ENCODE assay signal across 8 mouse cellular contexts in genomic region chr6:133104609-133104921, GRCm38 (mm10). TPM values are rescaled to one million over a fixed set of nuclear protein-coding genes. Genes with fewer than 3 reads are reported as not detected.
DNase-seq lines count a peak whose midpoint lies in the region; ATAC-seq and TF ChIP-seq lines count a peak whose summit lies in the region.

Gene Smim10l1 (plus strand): TSS chr6:133104909.

- peak within 1 kb of the TSS; percentile 98 for H3K4me3 ChIP-seq in gastrocnemius, adult 2 months
- peak within 1 kb of the TSS; percentile 67 for H3K4me3 ChIP-seq in hindbrain, postnatal 0 days (ENCODE audit: low read length)

- H3K4me2 ChIP-seq in hindbrain, postnatal 0 days (ENCODE audit: low read depth, low read length) = peak within 1 kb of the TSS; percentile 68

- peak within 1 kb of the TSS; percentile 93 for H3K9ac ChIP-seq in hindbrain, postnatal 0 days (replicated peaks; ENCODE audit: low read length)

- no peaks in the 10 kb centered on the region for H3K4me1 ChIP-seq in hindbrain, postnatal 0 days (ENCODE audit: insufficient read depth, low read length)

- peak within 1 kb of the TSS; percentile 94 for H3K27ac ChIP-seq in gastrocnemius, adult 2 months
- H3K27ac ChIP-seq in hindbrain, postnatal 0 days = peak within 1 kb of the TSS; percentile 99

- ATAC-seq in hindbrain, postnatal 0 days = no peak
- ATAC-seq in megakaryocyte, adult 5-6 weeks (ENCODE audit: poor library complexity, severe bottlenecking) = no peak
- ATAC-seq in frontal cortex, adult (ENCODE audit: low TSS enrichment) = no peak

- TF ChIP-seq CTCF in gastrocnemius, adult 2 months (IDR thresholded peaks at IDR 0.05) = no peak
- no peak for TF ChIP-seq CTCF in hindbrain, postnatal 0 days (IDR thresholded peaks at IDR 0.05; ENCODE audit: low read depth)

- no peak for DNase-seq in heart, adult 18-20 months
- no peak for DNase-seq in heart, adult 11 months
- no peak for DNase-seq in adrenal gland, adult 2 months
- no peak for DNase-seq in gastrocnemius, adult 2 months
- no peak for DNase-seq in hindbrain, postnatal 0 days (ENCODE audit: low spot score)
- DNase-seq in right cerebral cortex, adult 2 months (ENCODE audit: low spot score in 2 of 2) = no peak

- no peaks in the 10 kb centered on the region for H3K27me3 ChIP-seq in hindbrain, postnatal 0 days (ENCODE audit: insufficient read depth, low read length)

- no peaks in the 10 kb centered on the region for H3K9me3 ChIP-seq in hindbrain, postnatal 0 days (ENCODE audit: low read length)

- H3K36me3 ChIP-seq in hindbrain, postnatal 0 days (ENCODE audit: insufficient read depth, low read length) = no peaks in the 10 kb centered on the region

- intact Hi-C loops in gastrocnemius, adult 2 months (cut with DNase I) = no loop called here

RNA-seq across cellular contexts. Expression of gene Smim10l1, which starts in this region (rescaled TPM):
- 10 to 100 TPM; 69.4 to 72.8 TPM for total RNA-seq in heart, adult 18-20 months (2021)
- 10 to 100 TPM; 95.2 to 98.7 TPM for total RNA-seq in adrenal gland, adult 2 months (2021)
- polyA plus RNA-seq in adrenal gland, adult 2 months (2012; rRNA removed) = 475 and 512 TPM in 2 replicates
- 100 to 1,000 TPM; 140 to 146 TPM for total RNA-seq in gastrocnemius, adult 2 months (2021)
- total RNA-seq in hindbrain, postnatal 0 days (2014; rRNA removed) = 104 and 214 TPM in 2 replicates
- polyA plus RNA-seq in hindbrain, postnatal 0 days (2015; fragmentation: Nextera tagmentation; extraction: Ambion mirVana) = 129 and 148 TPM in 2 replicates
- 30.6 and 42.4 TPM in 2 replicates for total RNA-seq in megakaryocyte, adult 5-6 weeks (2015)
- total RNA-seq in megakaryocyte, adult 5-6 weeks (2017) = 66.5 and 67.9 TPM in 2 replicates
